Comparison of ENCODE assay signal across 8 mouse cellular contexts in genomic region chr19:37206641-37207302, GRCm38 (mm10). TPM values are rescaled to one million over a fixed set of nuclear protein-coding genes. Genes with fewer than 3 reads are reported as not detected.
A peak's percentile ranks its signal among the peaks of the same experiment; 100 is the strongest.
DNase-seq lines count a peak whose midpoint lies in the region; ATAC-seq and TF ChIP-seq lines count a peak whose summit lies in the region.

No protein-coding gene starts in this region.

- peaks cover 20% of the 10 kb centered on the region for H3K36me3 ChIP-seq in C2C12 (ENCODE audit: control insufficient read depth, insufficient read depth)
- peaks cover 17% of the 10 kb centered on the region for H3K36me3 ChIP-seq in embryonic facial prominence, embryonic 13.5 days
- peaks cover 11% of the 10 kb centered on the region for H3K36me3 ChIP-seq in liver, embryonic 11.5 days (ENCODE audit: control insufficient read depth, insufficient read depth, low read length)
- peaks cover 3% of the 10 kb centered on the region; the same call in 1 of the 2 replicates for H3K36me3 ChIP-seq in stomach, postnatal 0 days (ENCODE audit: control insufficient read depth, insufficient read depth, low read length)

- POLR2A ChIA-PET in Patski (lab: Charles Lee), result interaction anchor here (0.8 to 2.0 kb wide), 3 partner anchors 13 to 31 kb away, joined by 3 to 7 read pairs (median 4); no protein-coding TSS in a partner anchor

- TF ChIP-seq EP300 in stomach, postnatal 0 days (optimal IDR thresholded peaks at IDR 0.05), result no peak

- DNase-seq in Patski (ENCODE audit: low read depth, low spot score), result peak; percentile 6
- DNase-seq in heart, adult 8-10 months (ENCODE audit: low spot score), result peak; percentile 60
- peak; percentile 62 for DNase-seq in kidney, adult 9 months
- DNase-seq in liver, embryonic 11.5 days (ENCODE audit: low spot score), result peak; percentile 74
- DNase-seq in stomach, postnatal 0 days (ENCODE audit: low spot score), result peak; percentile 54

- in situ Hi-C loops in Patski (cut with MboI; ENCODE audit: low pct_unique_long_range_greater_than_20kb), result no loop called here

- 0% methylated on average over 47 of the region's 47 CpGs for WGBS in embryonic facial prominence, embryonic 13.5 days
- under 1% methylated on average over 47 of the region's 47 CpGs for WGBS in liver, embryonic 11.5 days
- under 1% methylated on average over 46 of the region's 47 CpGs for whole genome bisulfite sequencing in stomach, postnatal 0 days

- peaks cover 43% of the 10 kb centered on the region for H3K79me2 ChIP-seq in C2C12 (ENCODE audit: control insufficient read depth, insufficient read depth)

- H3K4me1 ChIP-seq in embryonic facial prominence, embryonic 13.5 days, result peaks cover 18% of the 10 kb centered on the region
- H3K4me1 ChIP-seq in liver, embryonic 11.5 days (replicated peaks; ENCODE audit: control insufficient read depth, insufficient read depth, low read length), result peaks cover 24% of the 10 kb centered on the region
- peaks cover 3% of the 10 kb centered on the region; the same call in 1 of the 2 replicates for H3K4me1 ChIP-seq in stomach, postnatal 0 days (replicated peaks; ENCODE audit: control insufficient read depth, insufficient read depth)

- H3ac ChIP-seq in C2C12 (ENCODE audit: control insufficient read depth, insufficient read length, low read depth), result peak overlapping the region; percentile 100

- peak overlapping the region; percentile 99 for H3K9ac ChIP-seq in embryonic facial prominence, embryonic 13.5 days
- peak overlapping the region; percentile 99 for H3K9ac ChIP-seq in liver, embryonic 11.5 days (ENCODE audit: low read depth, low read length)
- peak overlapping the region; percentile 92 for H3K9ac ChIP-seq in stomach, postnatal 0 days (ENCODE audit: low read length)

- peak overlapping the region; percentile 99 for H3K4me3 ChIP-seq in C2C12 (ENCODE audit: insufficient read depth, poor library complexity, severe bottlenecking)
- peak overlapping the region; percentile 100 for H3K4me3 ChIP-seq in embryonic facial prominence, embryonic 13.5 days
- peak overlapping the region; percentile 98 for H3K4me3 ChIP-seq in liver, embryonic 11.5 days (ENCODE audit: low read depth, low read length)
- peak overlapping the region; percentile 95 for H3K4me3 ChIP-seq in stomach, postnatal 0 days (ENCODE audit: low read depth, low read length)

- no peaks in the 10 kb centered on the region for H3K9me3 ChIP-seq in embryonic facial prominence, embryonic 13.5 days
- no peaks in the 10 kb centered on the region for H3K9me3 ChIP-seq in liver, embryonic 11.5 days (ENCODE audit: control insufficient read depth, low read length)
- H3K9me3 ChIP-seq in stomach, postnatal 0 days (ENCODE audit: control insufficient read depth, low read length), result no peaks in the 10 kb centered on the region

- peak overlapping the region; percentile 87; the same call in 1 of the 2 replicates for H3K27ac ChIP-seq in embryonic facial prominence, embryonic 13.5 days
- H3K27ac ChIP-seq in liver, embryonic 11.5 days (ENCODE audit: low read depth, low read length), result peak overlapping the region; percentile 96
- peak overlapping the region; percentile 93 for H3K27ac ChIP-seq in stomach, postnatal 0 days (replicated peaks)

- TF ChIP-seq CTCF in C2C12 (IDR thresholded peaks at IDR 0.05; ENCODE audit: control insufficient read depth, insufficient read depth, insufficient read length), result no peak
- no peak for TF ChIP-seq CTCF in Patski (IDR thresholded peaks at IDR 0.05)
- TF ChIP-seq CTCF in stomach, postnatal 0 days (IDR thresholded peaks at IDR 0.05; ENCODE audit: low read depth), result no peak

- peaks cover 36% of the 10 kb centered on the region for H3K79me3 ChIP-seq in C2C12 (ENCODE audit: low read depth)

- H3K27me3 ChIP-seq in C2C12 (ENCODE audit: control insufficient read depth, insufficient read depth, insufficient read length) (no peaks in the 10 kb centered on the region), Patski (no peaks in the 10 kb centered on the region)
- H3K27me3 ChIP-seq in embryonic facial prominence, embryonic 13.5 days, result no peaks in the 10 kb centered on the region
- H3K27me3 ChIP-seq in liver, embryonic 11.5 days (replicated peaks; ENCODE audit: control insufficient read depth, insufficient read depth, low read length), result no peaks in the 10 kb centered on the region
- no peaks in the 10 kb centered on the region for H3K27me3 ChIP-seq in stomach, postnatal 0 days (ENCODE audit: control insufficient read depth, insufficient read depth, low read length)

- ATAC-seq in Patski, result peak; percentile 51
- ATAC-seq in embryonic facial prominence, embryonic 13.5 days (ENCODE audit: insufficient number of reproducible peaks, insufficient read depth, low FRiP score, low TSS enrichment, low read depth), result peak; percentile 56
- peak; percentile 69 for ATAC-seq in liver, embryonic 11.5 days (replicated peaks; ENCODE audit: low FRiP score)
- ATAC-seq in monocyte, adult 5-6 weeks (replicated peaks; ENCODE audit: insufficient number of reproducible peaks, low FRiP score, low TSS enrichment, poor library complexity, severe bottlenecking), result 0 out of 2 replicates have a peak, but pooled peaks have one; percentile 19
- ATAC-seq in stomach, postnatal 0 days (ENCODE audit: low FRiP score, low TSS enrichment), result peak; percentile 53

- CTCF ChIA-PET in Patski (lab: Charles Lee), result interaction anchor here (0.6 to 1.9 kb wide), 5 partner anchors 14 to 180 kb away, joined by 3 to 7 read pairs (median 3); no protein-coding TSS in a partner anchor

- peak overlapping the region; percentile 89 for H3K4me2 ChIP-seq in embryonic facial prominence, embryonic 13.5 days
- peak overlapping the region; percentile 89 for H3K4me2 ChIP-seq in liver, embryonic 11.5 days
- H3K4me2 ChIP-seq in stomach, postnatal 0 days (replicated peaks; ENCODE audit: low read depth), result peak overlapping the region; percentile 97

TF ChIP-seq in C2C12, 6 proteins besides CTCF, POLR2A, EP300 and RAD21:
- TF ChIP-seq CEBPB (IDR thresholded peaks at IDR 0.05; ENCODE audit: low read depth), result no peak
- TF ChIP-seq MYOD1 (IDR thresholded peaks at IDR 0.05; ENCODE audit: control insufficient read depth, insufficient read length, low read depth), result peak; percentile 71

RNA-seq across cellular contexts. Expression of gene March5, which starts 0.6 kb away (rescaled TPM):
- 55.7 TPM for polyA plus RNA-seq in C2C12 (2012; fragmentation: generic; extraction: Trizol)
- 121 TPM for polyA plus RNA-seq in Patski (2021)
- polyA plus RNA-seq in embryonic facial prominence, embryonic 13.5 days (2015; fragmentation: Nextera tagmentation; extraction: Ambion mirVana), result 104 and 111 TPM in 2 replicates
- total RNA-seq in heart, adult 8-10 months (2022), result 10 to 100 TPM; 72.4 to 87.0 (median 78.7) TPM
- 117 and 130 TPM in 2 replicates for polyA plus RNA-seq in liver, embryonic 11.5 days (2014; fragmentation: Nextera tagmentation; extraction: Ambion mirVana)
- 93.4 to 122 TPM (median 106 TPM) in 3 replicates for total RNA-seq in monocyte, adult 5-6 weeks (2017)
- 49.9 and 50.0 TPM in 2 replicates for polyA plus RNA-seq in stomach, postnatal 0 days (2015; fragmentation: Nextera tagmentation; extraction: Ambion mirVana)

RNA-seq across cellular contexts. Expression of gene Cpeb3, which starts 1.6 kb away (rescaled TPM):
- polyA plus RNA-seq in C2C12 (2012; fragmentation: generic; extraction: Trizol), result 0.57 TPM
- polyA plus RNA-seq in Patski (2021), result 8.9 TPM
- polyA plus RNA-seq in embryonic facial prominence, embryonic 13.5 days (2015; fragmentation: Nextera tagmentation; extraction: Ambion mirVana), result 1.4 and 1.7 TPM in 2 replicates
- 100 to 1,000 TPM in 1 of 4 experiments, 10 to 100 TPM in 3; 77.7 to 103 (median 89.0) TPM for total RNA-seq in heart, adult 8-10 months (2022)
- 1.3 and 2.0 TPM in 2 replicates for polyA plus RNA-seq in liver, embryonic 11.5 days (2014; fragmentation: Nextera tagmentation; extraction: Ambion mirVana)
- total RNA-seq in monocyte, adult 5-6 weeks (2017), result 0.86 to 3.3 TPM (median 3.1 TPM) in 3 replicates
- polyA plus RNA-seq in stomach, postnatal 0 days (2015; fragmentation: Nextera tagmentation; extraction: Ambion mirVana), result 1.2 and 1.3 TPM in 2 replicates

Comparison
In these comparisons a context has a peak if more than half of its experiments do, and no peak if none do; other contexts are left out.
1. Peak in every context shown above with its lines: DNase-seq, ATAC-seq, H3K4me3 ChIP-seq and H3K27ac ChIP-seq.
2. ATAC-seq: peak in every context shown above with its lines; median percentile 69 in liver, embryonic 11.5 days; 56 in embryonic facial prominence, embryonic 13.5 days; 53 in stomach, postnatal 0 days; 51 in Patski; 19 in monocyte, adult 5-6 weeks.
3. DNase-seq: peak in every context shown above with its lines; median percentile 74 in liver, embryonic 11.5 days; 62 in kidney, adult 9 months; 60 in heart, adult 8-10 months; 54 in stomach, postnatal 0 days; 6 in Patski.